6 mouse cellular contexts compared by ENCODE assay signal in genomic region chr1:46201169-46201568, GRCm38 (mm10).
DNase-seq lines count a peak whose midpoint lies in the region; ATAC-seq lines count a peak whose summit lies in the region.
"Not testable (repeated sequence)": the region's sequence is repeated elsewhere in the genome, so short reads cannot be mapped to it uniquely, and the experiment has no call there.

No protein-coding gene starts in this region.

- intact Hi-C loops in left cerebral cortex, postnatal 36 days (cut with DNase I): not testable (repeated sequence)

- peak; percentile 98 for ATAC-seq in frontal cortex, adult (ENCODE audit: low TSS enrichment)

- DNase-seq in heart, adult 11 months: peak; percentile 52
- DNase-seq in left cerebral cortex, adult 9 months (ENCODE audit: low spot score in 2 of 2): peak; percentile 5 to 10
- DNase-seq in left cerebral cortex, postnatal 36 days (ENCODE audit: low spot score in 2 of 2): peak; percentile 4 to 6
- peak; percentile 8 to 10 for DNase-seq in right cerebral cortex, adult 2 months (ENCODE audit: low spot score in 2 of 2)
- peak; percentile 4 to 7 for DNase-seq in right cerebral cortex, postnatal 36 days (ENCODE audit: low spot score in 2 of 2)

Comparison
In these comparisons a context has a peak if more than half of its experiments do, and no peak if none do; other contexts are left out.
1. Peak in every context shown above with its lines: DNase-seq and ATAC-seq.